Mouse (Mus musculus): ENCODE data around the gene Hoxd11. TPM values are rescaled to one million over a fixed set of nuclear protein-coding genes. Genes with fewer than 3 reads are reported as not detected.

The Hoxd11 gene
- total and polyA plus RNA-seq, 2 experiments from 2014 or later = 0.11 TPM; not detected in 1

DNA sequence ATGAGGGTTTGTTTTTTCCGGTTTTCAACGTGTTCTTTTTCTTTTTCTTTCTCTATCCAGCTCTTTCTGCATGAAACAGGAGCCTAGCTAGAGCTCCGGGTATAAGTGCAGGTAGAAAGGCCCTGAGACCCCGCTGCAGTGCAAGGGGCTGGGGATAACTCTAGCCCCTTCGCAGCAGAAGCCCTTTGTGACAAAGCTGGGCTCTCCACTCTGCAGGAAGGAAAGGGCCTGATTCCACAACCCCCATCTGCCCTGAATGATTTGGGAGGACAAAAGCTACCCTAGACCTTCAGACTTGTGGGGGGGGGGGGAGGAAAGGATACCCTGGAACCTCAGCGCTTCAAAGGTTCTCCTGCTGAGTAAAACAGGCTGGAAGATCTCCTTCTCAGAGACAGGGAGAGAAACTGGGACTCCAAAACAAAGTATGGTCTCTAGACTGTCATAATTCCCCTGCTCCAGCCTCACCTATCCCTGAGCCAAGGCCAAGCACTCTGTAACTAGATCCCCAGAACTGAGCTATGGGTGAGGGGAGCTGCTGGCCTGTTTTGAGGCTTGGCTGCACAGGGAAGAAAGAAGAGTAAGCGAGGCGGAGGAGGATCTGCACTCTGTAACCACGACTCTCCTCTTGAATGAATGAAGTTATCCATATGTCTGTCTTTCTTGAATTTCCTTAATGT, 2.8 kb upstream of the Hoxd11 start:
- Histone ChIP-seq H3K27ac (ENCODE audit: low read depth) (no peak overlapping the region), H3K4me1 (ENCODE audit: control insufficient read depth, insufficient read depth) (0 out of 2 replicates have a peak, but pooled peaks cover 4% of the 10 kb centered on the region), H3K27me3 (ENCODE audit: control insufficient read depth, insufficient read depth, low read length) (peaks cover 100% of the 10 kb centered on the region), H3K9ac (replicated peaks; ENCODE audit: low read depth, low read length) (no peak overlapping the region), H3K36me3 (replicated peaks; ENCODE audit: control insufficient read depth, insufficient read depth, low read length) (no peaks in the 10 kb centered on the region), H3K4me3 (ENCODE audit: low read depth, low read length) (no peak overlapping the region), H3K4me2 (ENCODE audit: low read depth, low read length) (no peak overlapping the region), H3K9me3 (replicated peaks; ENCODE audit: control insufficient read depth, low read length) (no peaks in the 10 kb centered on the region)
- WGBS = 6% methylated on average over 9 of the region's 9 CpGs
- ATAC-seq (ENCODE audit: insufficient read depth, low read depth) (no peak), DNase-seq (ENCODE audit: low spot score) (no peak)
- TF ChIP-seq CTCF (IDR thresholded peaks at IDR 0.05; ENCODE audit: low read depth) (no peak), EP300 (IDR thresholded peaks at IDR 0.05; ENCODE audit: low read depth) (no peak)

GRCm38 (mm10) chr2:74677106-74677505, 2.3 kb upstream of the Hoxd11 start:
- Histone ChIP-seq H3K27me3 (ENCODE audit: control insufficient read depth, insufficient read depth, low read length) (peaks cover 100% of the 10 kb centered on the region), H3K4me1 (ENCODE audit: control insufficient read depth, insufficient read depth) (peaks cover 8% of the 10 kb centered on the region; the same call in 1 of the 2 replicates), H3K4me3 (ENCODE audit: low read depth, low read length) (no peak overlapping the region), H3K9me3 (replicated peaks; ENCODE audit: control insufficient read depth, low read length) (no peaks in the 10 kb centered on the region), H3K36me3 (replicated peaks; ENCODE audit: control insufficient read depth, insufficient read depth, low read length) (no peaks in the 10 kb centered on the region), H3K9ac (replicated peaks; ENCODE audit: low read depth, low read length) (no peak overlapping the region), H3K4me2 (ENCODE audit: low read depth, low read length) (no peak overlapping the region), H3K27ac (ENCODE audit: low read depth) (no peak overlapping the region)
- DNase-seq (ENCODE audit: low spot score) = no peak
- no peak for ATAC-seq (ENCODE audit: insufficient read depth, low read depth)
- 23% methylated on average over 2 of the region's 2 CpGs for WGBS
- no peak for TF ChIP-seq EP300 (IDR thresholded peaks at IDR 0.05; ENCODE audit: low read depth)
- TF ChIP-seq CTCF (IDR thresholded peaks at IDR 0.05; ENCODE audit: low read depth) = no peak

DNA sequence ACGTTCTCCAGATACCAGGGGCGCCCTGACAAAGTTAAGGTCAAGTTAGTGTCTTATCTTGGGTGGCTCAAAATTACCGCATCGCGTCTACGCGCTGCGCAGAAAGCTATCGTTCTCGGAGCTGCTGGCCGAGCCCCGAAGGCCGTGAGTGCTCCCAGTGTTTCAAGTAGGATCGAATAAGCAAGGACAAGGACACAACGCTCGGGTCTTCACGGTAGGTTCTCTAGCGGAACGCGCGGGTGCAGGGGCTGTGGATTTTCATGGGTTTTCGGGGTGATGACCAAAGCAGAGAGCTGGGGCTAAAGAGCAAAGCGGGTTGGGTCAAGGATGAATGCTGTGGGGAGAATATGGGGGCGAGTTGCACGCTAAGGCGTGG, 227 bp downstream of the Hoxd11 start:
- Histone ChIP-seq H3K4me1 (ENCODE audit: control insufficient read depth, insufficient read depth) (peaks cover 9% of the 10 kb centered on the region; the same call in 1 of the 2 replicates), H3K9ac (replicated peaks; ENCODE audit: low read depth, low read length) (no peak overlapping the region), H3K9me3 (replicated peaks; ENCODE audit: control insufficient read depth, low read length) (no peaks in the 10 kb centered on the region), H3K36me3 (replicated peaks; ENCODE audit: control insufficient read depth, insufficient read depth, low read length) (no peaks in the 10 kb centered on the region), H3K4me3 (ENCODE audit: low read depth, low read length) (peak overlapping the region; percentile 12; the same call in 1 of the 2 replicates), H3K27me3 (ENCODE audit: control insufficient read depth, insufficient read depth, low read length) (peaks cover 100% of the 10 kb centered on the region), H3K4me2 (ENCODE audit: low read depth, low read length) (no peak overlapping the region), H3K27ac (ENCODE audit: low read depth) (no peak overlapping the region)
- no peak for ATAC-seq (ENCODE audit: insufficient read depth, low read depth)
- WGBS = 2% methylated on average over 26 of the region's 26 CpGs
- no peak for TF ChIP-seq EP300 (IDR thresholded peaks at IDR 0.05; ENCODE audit: low read depth)
- TF ChIP-seq CTCF (IDR thresholded peaks at IDR 0.05; ENCODE audit: low read depth) = no peak
- no peak for DNase-seq (ENCODE audit: low spot score)

DNA sequence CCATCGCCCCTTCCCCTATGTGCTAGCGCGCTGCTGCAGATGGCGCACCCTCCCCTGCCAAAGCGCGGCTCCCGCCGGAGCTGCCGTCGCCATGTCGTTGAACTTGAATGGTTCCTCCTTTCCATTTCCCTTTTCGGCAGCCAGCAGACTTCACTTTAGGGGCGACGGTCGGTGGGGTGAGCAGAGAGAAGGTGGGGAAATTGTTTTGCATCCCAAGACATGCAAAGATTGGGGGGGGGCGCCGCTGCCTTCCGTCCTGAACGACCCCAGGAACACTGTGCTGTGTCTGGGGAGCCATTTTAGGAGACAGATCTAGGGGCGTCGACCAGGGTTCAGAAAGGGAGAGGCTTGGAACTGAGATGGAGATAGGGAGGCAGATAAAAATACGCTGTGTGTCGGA, 623 bp downstream of the Hoxd11 start:
- peaks cover 9% of the 10 kb centered on the region; the same call in 1 of the 2 replicates for H3K4me1 ChIP-seq (ENCODE audit: control insufficient read depth, insufficient read depth)
- under 1% methylated on average over 23 of the region's 23 CpGs for WGBS
- DNase-seq (ENCODE audit: low spot score) = no peak

DNA sequence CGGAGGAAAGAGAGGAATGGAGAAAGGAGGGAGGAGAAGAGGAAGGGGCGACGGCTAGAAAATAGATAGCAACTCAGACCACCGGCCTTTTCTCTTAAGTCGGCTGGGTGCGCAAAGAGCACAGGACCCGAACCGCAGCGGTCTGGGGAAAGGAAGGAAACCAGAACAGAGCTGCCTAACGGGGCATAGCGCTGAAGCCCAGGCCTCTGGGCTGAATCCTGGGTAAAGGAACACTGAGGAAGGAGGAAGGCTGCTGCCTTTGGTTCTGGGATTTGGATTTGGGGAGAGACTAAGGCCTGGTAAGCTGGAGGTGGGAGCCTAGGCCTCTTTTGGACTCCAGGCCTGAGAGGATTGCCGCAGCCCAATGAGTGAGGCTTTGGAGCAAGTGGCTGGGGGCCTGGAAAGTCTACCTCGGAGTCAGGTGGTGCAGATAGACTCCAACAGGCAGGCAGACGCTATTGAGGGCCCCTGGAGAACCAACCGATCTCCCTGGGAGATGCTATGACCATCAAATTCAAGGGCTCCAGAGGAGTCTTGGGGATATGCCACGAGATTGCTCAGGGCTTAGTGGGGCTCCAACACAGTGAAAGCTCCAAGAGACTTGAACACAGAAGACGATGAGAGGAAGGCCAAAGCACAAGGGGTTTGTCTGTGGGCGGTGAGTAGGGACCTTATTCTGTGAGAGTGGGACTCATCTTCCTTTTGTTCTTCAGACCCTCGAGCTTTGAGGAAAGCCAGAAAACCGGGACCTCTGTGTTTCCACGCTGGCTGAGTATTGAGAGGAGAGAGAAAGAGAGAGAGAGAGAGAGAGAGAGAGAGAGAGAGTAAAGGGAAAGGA, 1.4 kb downstream of the Hoxd11 start:
- no peak for TF ChIP-seq CTCF (IDR thresholded peaks at IDR 0.05; ENCODE audit: low read depth)
- TF ChIP-seq EP300 (IDR thresholded peaks at IDR 0.05; ENCODE audit: low read depth) = no peak
- H3K4me1 ChIP-seq (ENCODE audit: control insufficient read depth, insufficient read depth) = peaks cover 9% of the 10 kb centered on the region; the same call in 1 of the 2 replicates
- H3K4me3 ChIP-seq (ENCODE audit: low read depth, low read length) = no peak overlapping the region
- no peak overlapping the region for H3K4me2 ChIP-seq (ENCODE audit: low read depth, low read length)
- no peak for DNase-seq (ENCODE audit: low spot score)
- H3K9ac ChIP-seq (replicated peaks; ENCODE audit: low read depth, low read length) = no peak overlapping the region
- no peaks in the 10 kb centered on the region for H3K9me3 ChIP-seq (replicated peaks; ENCODE audit: control insufficient read depth, low read length)
- no peaks in the 10 kb centered on the region for H3K36me3 ChIP-seq (replicated peaks; ENCODE audit: control insufficient read depth, insufficient read depth, low read length)
- no peak for ATAC-seq (ENCODE audit: insufficient read depth, low read depth)
- no peak overlapping the region for H3K27ac ChIP-seq (ENCODE audit: low read depth)
- 3% methylated on average over 21 of the region's 21 CpGs for WGBS
- peaks cover 100% of the 10 kb centered on the region for H3K27me3 ChIP-seq (ENCODE audit: control insufficient read depth, insufficient read depth, low read length)

More for the DNA sequence above, 623 bp downstream of the Hoxd11 start:
- TF ChIP-seq EP300 (IDR thresholded peaks at IDR 0.05; ENCODE audit: low read depth) = no peak
- TF ChIP-seq CTCF (IDR thresholded peaks at IDR 0.05; ENCODE audit: low read depth) = no peak
- Histone ChIP-seq H3K9ac (replicated peaks; ENCODE audit: low read depth, low read length) (no peak overlapping the region), H3K36me3 (replicated peaks; ENCODE audit: control insufficient read depth, insufficient read depth, low read length) (no peaks in the 10 kb centered on the region), H3K27me3 (ENCODE audit: control insufficient read depth, insufficient read depth, low read length) (peaks cover 100% of the 10 kb centered on the region), H3K4me3 (ENCODE audit: low read depth, low read length) (peak overlapping the region; percentile 12; the same call in 1 of the 2 replicates), H3K27ac (ENCODE audit: low read depth) (no peak overlapping the region), H3K4me2 (ENCODE audit: low read depth, low read length) (no peak overlapping the region), H3K9me3 (replicated peaks; ENCODE audit: control insufficient read depth, low read length) (no peaks in the 10 kb centered on the region)
- no peak for ATAC-seq (ENCODE audit: insufficient read depth, low read depth)
